Mouse (Mus musculus) liver, embryonic 13.5 days (tissue): ENCODE measurements around the gene Trpm2. TPM values are rescaled to one million over a fixed set of nuclear protein-coding genes. Genes with fewer than 3 reads are reported as not detected.

Source experiments
- ATAC-seq: fragments of 200-750 bp; cut with Nextera tagmentation; 2 replicates; pipeline ENCODE4 v1.8.0; 2017; ENCODE audit warnings: low read depth, mild to moderate bottlenecking, moderate number of reproducible peaks, moderate library complexity
- DNase-seq: peaks from one replicate; pipeline ENCODE4 v3.0.0; 2022
- H3K27ac ChIP-seq: fragments of 300-500 bp; sonication (generic); 2 replicates; pipeline ENCODE4 v1.5.1; 2015; ENCODE audit warnings: moderate library complexity, mild to moderate bottlenecking, inconsistent platforms
- H3K27me3 ChIP-seq: fragments of 300-500 bp; sonication (generic); 2 replicates; pipeline ENCODE4 v1.6.1; 2015; ENCODE audit warnings: mild to moderate bottlenecking, inconsistent platforms
- H3K36me3 ChIP-seq: fragments of 300-500 bp; sonication (generic); 2 replicates; pipeline ENCODE4 v1.6.1; 2015; ENCODE audit warnings: mild to moderate bottlenecking, inconsistent platforms
- H3K4me1 ChIP-seq: fragments of 300-500 bp; sonication (generic); replicated peaks from 2 replicates; pipeline ENCODE4 v1.6.1; 2015; ENCODE audit warnings: inconsistent platforms
- H3K4me2 ChIP-seq: fragments of 300-500 bp; sonication (generic); 2 replicates; pipeline ENCODE4 v1.6.1; 2015; ENCODE audit warnings: inconsistent platforms, mild to moderate bottlenecking, moderate library complexity
- H3K4me3 ChIP-seq: fragments of 300-500 bp; sonication (generic); replicated peaks from 2 replicates; pipeline ENCODE4 v1.5.1; 2015; ENCODE audit warnings: mild to moderate bottlenecking, inconsistent platforms
- H3K9ac ChIP-seq: fragments of 300-500 bp; sonication (generic); 2 replicates; pipeline ENCODE4 v1.6.1; 2015; ENCODE audit warnings: mild to moderate bottlenecking, inconsistent platforms
- H3K9me3 ChIP-seq: fragments of 300-500 bp; sonication (generic); replicated peaks from 2 replicates; pipeline ENCODE4 v1.6.1; 2016; ENCODE audit warnings: inconsistent platforms
- WGBS: fragments of 180-500 bp; shearing (Covaris S2); methylation state at CpG from one replicate; pipeline ENCODE4 v1.1.7; 2015; ENCODE audit not compliant: insufficient replicate concordance; 5-methylcytosine and 5-hydroxymethylcytosine counted together
- polyA plus RNA-seq: library from polyadenylated mRNA; unstranded; fragments of >200 nt; fragmentation: Nextera tagmentation; extraction: Ambion mirVana; gene quantifications from 2 replicates; pipeline ENCODE4 v1.2.1, GENCODE M21; 2015

Gene Trpm2
- polyA plus RNA-seq, 1 experiment from 2014 or later: 0.73 TPM

GRCm38 (mm10) chr10:77939685-77940084 is 30.7 kb downstream of the Trpm2 start:
- no peak overlapping the region for H3K9ac ChIP-seq
- H3K27me3 ChIP-seq: no peaks in the 10 kb centered on the region
- DNase-seq (no peak), ATAC-seq (no peak)
- H3K27ac ChIP-seq: no peak overlapping the region
- H3K4me1 ChIP-seq: no peaks in the 10 kb centered on the region
- WGBS: 10% methylated on average over 2 of the region's 2 CpGs
- no peak overlapping the region for H3K4me3 ChIP-seq
- H3K36me3 ChIP-seq: no peaks in the 10 kb centered on the region
- H3K4me2 ChIP-seq: no peak overlapping the region
- H3K9me3 ChIP-seq: no peaks in the 10 kb centered on the region

GRCm38 (mm10) chr10:77927375-77927774 is 43.0 kb downstream of the Trpm2 start:
- Histone ChIP-seq H3K4me1 (no peaks in the 10 kb centered on the region), H3K36me3 (no peaks in the 10 kb centered on the region), H3K27ac (no peak overlapping the region), H3K9ac (no peak overlapping the region), H3K4me2 (no peak overlapping the region), H3K4me3 (no peak overlapping the region), H3K9me3 (no peaks in the 10 kb centered on the region), H3K27me3 (no peaks in the 10 kb centered on the region)
- ATAC-seq (no peak), DNase-seq (no peak)
- WGBS: 72% methylated on average over 10 of the region's 10 CpGs

- Histone ChIP-seq H3K36me3 (no peaks in the 10 kb centered on the region), H3K9me3 (no peaks in the 10 kb centered on the region), H3K27ac (no peak overlapping the region), H3K4me1 (no peaks in the 10 kb centered on the region), H3K9ac (no peak overlapping the region), H3K4me3 (no peak overlapping the region), H3K4me2 (no peak overlapping the region), H3K27me3 (no peaks in the 10 kb centered on the region)
- 27% methylated on average over 7 of the region's 7 CpGs for WGBS
- DNase-seq (peak; percentile 33), ATAC-seq (no peak)
These were observed 44.2 kb downstream of the Trpm2 start for GRCm38 (mm10) chr10:77926140-77926539.

- no peak overlapping the region for H3K4me2 ChIP-seq
- no peaks in the 10 kb centered on the region for H3K36me3 ChIP-seq
- WGBS: 46% methylated on average over 4 of the region's 4 CpGs
These were observed 47.7 kb downstream of the Trpm2 start for GRCm38 (mm10) chr10:77922681-77923080.

GRCm38 (mm10) chr10:77921009-77921408 is 49.4 kb downstream of the Trpm2 start:
- ATAC-seq (no peak), DNase-seq (no peak)
- Histone ChIP-seq H3K4me1 (no peaks in the 10 kb centered on the region), H3K9me3 (no peaks in the 10 kb centered on the region), H3K4me2 (no peak overlapping the region), H3K9ac (no peak overlapping the region), H3K27ac (no peak overlapping the region), H3K27me3 (no peaks in the 10 kb centered on the region), H3K4me3 (no peak overlapping the region), H3K36me3 (no peaks in the 10 kb centered on the region)
- WGBS: 63% methylated on average over 5 of the region's 5 CpGs

More at GRCm38 (mm10) chr10:77922681-77923080, 47.7 kb downstream of the Trpm2 start:
- H3K4me3 ChIP-seq: no peak overlapping the region
- no peak overlapping the region for H3K9ac ChIP-seq
- no peak overlapping the region for H3K27ac ChIP-seq
- DNase-seq: no peak
- no peaks in the 10 kb centered on the region for H3K9me3 ChIP-seq
- no peaks in the 10 kb centered on the region for H3K4me1 ChIP-seq
- no peak for ATAC-seq
- H3K27me3 ChIP-seq: no peaks in the 10 kb centered on the region

- no peak for ATAC-seq
- Histone ChIP-seq H3K4me1 (no peaks in the 10 kb centered on the region), H3K9me3 (no peaks in the 10 kb centered on the region), H3K27ac (no peak overlapping the region), H3K36me3 (no peaks in the 10 kb centered on the region), H3K4me3 (no peak overlapping the region), H3K9ac (no peak overlapping the region), H3K4me2 (no peak overlapping the region), H3K27me3 (no peaks in the 10 kb centered on the region)
- 53% methylated on average over 8 of the region's 8 CpGs for WGBS
- DNase-seq: peak; percentile 12
These were observed 53.6 kb downstream of the Trpm2 start for GRCm38 (mm10) chr10:77916636-77917335.

- WGBS: 56% methylated on average over 4 of the region's 4 CpGs
- Histone ChIP-seq H3K4me2 (no peak overlapping the region), H3K9me3 (no peaks in the 10 kb centered on the region), H3K27ac (no peak overlapping the region), H3K4me3 (no peak overlapping the region), H3K9ac (no peak overlapping the region), H3K4me1 (no peaks in the 10 kb centered on the region), H3K27me3 (no peaks in the 10 kb centered on the region), H3K36me3 (no peaks in the 10 kb centered on the region)
- DNase-seq: no peak
- ATAC-seq: no peak
These were observed 57.1 kb downstream of the Trpm2 start for GRCm38 (mm10) chr10:77913292-77913691.

GRCm38 (mm10) chr10:77912605-77913004 is 57.8 kb downstream of the Trpm2 start:
- WGBS: 56% methylated on average over 7 of the region's 7 CpGs
- H3K27ac ChIP-seq: no peak overlapping the region

GRCm38 (mm10) chr10:77902894-77903715 is 67.3 kb downstream of the Trpm2 start:
- DNase-seq (peak; percentile 22), ATAC-seq (peak; percentile 63)
- Histone ChIP-seq H3K9me3 (no peaks in the 10 kb centered on the region), H3K27ac (no peak overlapping the region), H3K4me1 (peaks cover 17% of the 10 kb centered on the region), H3K36me3 (no peaks in the 10 kb centered on the region), H3K4me3 (peak overlapping the region; percentile 60), H3K9ac (no peak overlapping the region), H3K27me3 (peaks cover 28% of the 10 kb centered on the region), H3K4me2 (peak overlapping the region; percentile 72)
- WGBS: 7% methylated on average over 35 of the region's 35 CpGs

More at GRCm38 (mm10) chr10:77912605-77913004, 57.8 kb downstream of the Trpm2 start:
- Histone ChIP-seq H3K4me1 (no peaks in the 10 kb centered on the region), H3K9me3 (no peaks in the 10 kb centered on the region), H3K4me3 (no peak overlapping the region), H3K4me2 (no peak overlapping the region), H3K27me3 (no peaks in the 10 kb centered on the region), H3K9ac (no peak overlapping the region), H3K36me3 (no peaks in the 10 kb centered on the region)
- ATAC-seq (no peak), DNase-seq (no peak)

- Histone ChIP-seq H3K9ac (peak within 1 kb of the TSS; percentile 65), H3K4me2 (peak within 1 kb of the TSS; percentile 72), H3K36me3 (no peaks in the 10 kb centered on the region), H3K9me3 (no peaks in the 10 kb centered on the region), H3K4me3 (peak within 1 kb of the TSS; percentile 60), H3K4me1 (peaks cover 17% of the 10 kb centered on the region), H3K27ac (peak within 1 kb of the TSS; percentile 53; the same call in 1 of the 2 replicates), H3K27me3 (peaks cover 28% of the 10 kb centered on the region)
- ATAC-seq (peak; percentile 65), DNase-seq (peak; percentile 32)
- WGBS: under 1% methylated on average over 44 of the region's 46 CpGs
These were observed 68.0 kb downstream of the Trpm2 start, which contains the start of gene Lrrc3 for GRCm38 (mm10) chr10:77902211-77902893. Gene Lrrc3, minus strand, starts transcription at chr10:77902536.

GRCm38 (mm10) chr10:77901871-77902210 is 68.5 kb downstream of the Trpm2 start:
- Histone ChIP-seq H3K4me1 (peaks cover 17% of the 10 kb centered on the region), H3K4me2 (peak overlapping the region; percentile 72), H3K27me3 (peaks cover 28% of the 10 kb centered on the region), H3K9me3 (no peaks in the 10 kb centered on the region), H3K9ac (peak overlapping the region; percentile 65), H3K27ac (peak overlapping the region; percentile 53; the same call in 1 of the 2 replicates), H3K4me3 (peak overlapping the region; percentile 60), H3K36me3 (no peaks in the 10 kb centered on the region)
- ATAC-seq (0 out of 2 replicates have a peak, but pooled peaks have one; percentile 8), DNase-seq (no peak)
- WGBS: 3% methylated on average over 14 of the region's 14 CpGs
